Mouse (Mus musculus): ENCODE data around the gene Cdc45. TPM values are rescaled to one million over a fixed set of nuclear protein-coding genes. Genes with fewer than 3 reads are reported as not detected.

Cdc45 gene
- polyA plus RNA-seq, 1 experiment from 2014 or later = 4.8 TPM

DNA sequence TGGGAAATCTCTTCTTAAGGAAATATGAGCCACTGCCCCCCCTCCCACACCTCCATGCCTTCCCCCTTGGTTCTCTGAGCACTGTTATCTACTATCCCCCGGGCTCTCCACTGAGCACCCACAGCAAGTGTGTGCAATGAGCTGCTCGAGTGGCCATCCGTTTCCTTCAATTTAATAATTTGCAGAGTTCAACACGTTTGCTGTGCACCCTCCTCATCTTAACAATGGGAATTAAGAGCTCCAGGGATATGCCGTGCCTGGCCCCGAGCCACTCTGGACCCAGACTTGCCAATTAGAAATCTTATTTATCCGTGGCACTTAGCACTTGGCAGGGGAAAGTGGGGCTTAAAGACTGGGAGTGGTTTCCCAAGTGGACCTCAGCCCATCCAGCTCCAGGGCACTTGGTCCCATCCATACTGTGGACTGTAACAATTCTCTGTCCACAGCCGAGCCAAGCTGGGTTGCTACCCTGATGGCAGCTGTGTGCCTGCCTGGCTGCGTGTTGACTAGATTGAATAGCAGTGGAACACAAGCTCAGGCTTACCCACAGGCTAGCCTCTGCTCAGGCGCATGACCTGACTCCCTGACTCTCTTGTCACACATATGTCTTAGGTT, 59.8 kb downstream of the Cdc45 start:
- DNase-seq (ENCODE audit: low spot score) = peak; percentile 50
- Histone ChIP-seq H3K4me1 (ENCODE audit: insufficient read depth, low read depth, low read length) (peaks cover 8% of the 10 kb centered on the region; the same call in 1 of the 2 replicates), H3K4me2 (replicated peaks; ENCODE audit: low read depth, low read length) (no peak overlapping the region), H3K9ac (replicated peaks; ENCODE audit: low read depth) (no peak overlapping the region), H3K36me3 (ENCODE audit: insufficient read depth, low read length) (no peaks in the 10 kb centered on the region), H3K9me3 (ENCODE audit: low read length) (no peaks in the 10 kb centered on the region), H3K4me3 (ENCODE audit: low read depth, low read length) (no peak overlapping the region), H3K27ac (ENCODE audit: low read length) (no peak overlapping the region; the same call in 1 of the 2 replicates), H3K27me3 (replicated peaks; ENCODE audit: insufficient read depth, low read length) (no peaks in the 10 kb centered on the region)
- TF ChIP-seq CTCF (IDR thresholded peaks at IDR 0.05) (no peak), EP300 (IDR thresholded peaks at IDR 0.05) (0 out of 2 replicates have a peak, but pooled peaks have one; percentile 30)
- 45% methylated on average over 10 of the region's 10 CpGs for WGBS
- ATAC-seq = peak; percentile 78

DNA sequence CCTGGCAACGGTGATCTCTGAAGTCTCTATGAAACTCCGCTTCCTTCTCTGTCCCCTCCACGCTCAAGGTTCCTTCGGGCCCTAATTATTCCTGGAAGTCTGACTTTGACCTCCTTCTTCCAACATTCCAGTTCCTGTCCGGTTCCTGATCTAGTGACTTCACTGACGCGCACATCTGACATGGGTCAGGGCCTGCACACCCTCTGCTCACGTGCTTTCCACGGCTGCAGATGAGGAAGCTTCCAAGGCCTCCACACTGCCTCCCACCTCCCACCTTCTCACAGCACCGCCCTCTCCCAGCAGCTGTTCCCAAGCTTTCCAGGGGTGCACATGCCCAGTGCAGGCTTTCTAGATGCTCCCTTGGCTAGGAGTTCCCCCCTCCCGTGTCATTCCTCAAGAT, 60.7 kb downstream of the Cdc45 start:
- Histone ChIP-seq H3K9me3 (ENCODE audit: low read length) (no peaks in the 10 kb centered on the region), H3K4me2 (replicated peaks; ENCODE audit: low read depth, low read length) (no peak overlapping the region), H3K4me3 (ENCODE audit: low read depth, low read length) (no peak overlapping the region), H3K36me3 (ENCODE audit: insufficient read depth, low read length) (no peaks in the 10 kb centered on the region), H3K27ac (ENCODE audit: low read length) (no peak overlapping the region), H3K27me3 (replicated peaks; ENCODE audit: insufficient read depth, low read length) (no peaks in the 10 kb centered on the region), H3K9ac (replicated peaks; ENCODE audit: low read depth) (no peak overlapping the region), H3K4me1 (ENCODE audit: insufficient read depth, low read depth, low read length) (peaks cover 8% of the 10 kb centered on the region; the same call in 1 of the 2 replicates)
- ATAC-seq (peak; percentile 29), DNase-seq (ENCODE audit: low spot score) (no peak)
- TF ChIP-seq CTCF (IDR thresholded peaks at IDR 0.05) (no peak), EP300 (IDR thresholded peaks at IDR 0.05) (no peak)
- WGBS = 47% methylated on average over 11 of the region's 11 CpGs

DNA sequence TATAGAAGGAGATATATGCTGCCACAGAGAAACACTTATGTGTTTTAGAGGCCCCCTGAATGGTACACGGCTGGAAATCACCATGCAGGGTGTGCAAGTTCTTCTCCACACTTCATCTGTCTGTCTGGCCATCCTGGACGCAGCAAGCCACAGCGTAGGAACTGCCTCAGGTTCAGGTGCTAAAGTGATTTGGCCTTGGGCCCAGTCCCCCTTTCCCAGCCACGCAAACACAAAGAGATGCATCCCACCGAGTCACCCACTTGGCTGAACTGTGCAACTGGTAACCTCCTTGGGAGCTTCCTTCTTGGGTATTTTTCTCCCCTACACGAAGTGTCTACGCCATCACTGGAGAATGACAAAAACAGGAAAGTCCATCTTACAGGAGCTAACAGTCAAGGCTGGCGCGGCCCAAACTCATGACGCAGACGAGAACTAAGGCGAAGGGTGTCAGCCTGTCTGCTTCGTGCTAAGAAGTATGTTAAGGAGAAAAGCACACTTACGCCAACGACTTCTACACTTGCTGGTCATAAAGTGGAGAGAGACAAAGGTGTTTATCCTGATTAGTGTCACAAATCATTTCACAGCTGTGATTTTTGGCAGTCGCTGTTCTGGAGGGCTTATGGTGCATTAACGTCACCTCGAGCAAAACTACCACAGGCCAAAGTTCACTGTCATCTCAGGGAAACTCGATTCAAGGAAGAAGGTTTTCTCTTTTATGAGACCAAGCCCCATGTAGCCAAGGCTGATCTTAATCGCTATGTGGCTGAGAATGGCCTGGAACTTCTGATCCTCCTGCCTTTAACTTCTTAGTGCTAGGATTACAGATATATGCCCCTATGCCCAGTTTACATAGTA, 65.3 kb downstream of the Cdc45 start:
- 66% methylated on average over 20 of the region's 20 CpGs for WGBS
- DNase-seq (ENCODE audit: low spot score) = no peak

DNA sequence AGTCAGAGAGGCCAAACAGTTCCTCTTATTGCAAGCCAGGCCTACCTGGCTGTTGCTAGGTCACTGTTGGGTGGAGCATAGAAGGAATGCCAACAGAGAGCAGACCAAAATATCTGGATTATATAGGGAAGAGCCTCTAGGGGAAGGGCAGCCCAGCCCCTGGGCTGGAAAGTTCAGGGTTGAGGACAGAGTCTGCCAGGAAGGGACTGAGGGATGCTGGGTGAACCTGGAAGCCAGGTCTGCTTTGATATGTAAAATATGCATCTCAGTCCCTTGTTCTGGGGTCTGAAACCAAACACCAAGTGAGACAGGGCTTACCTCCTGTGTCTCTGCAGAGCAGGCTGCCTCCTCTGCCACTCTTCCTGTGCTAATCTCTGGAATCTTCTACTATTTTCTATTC, 73.5 kb downstream of the Cdc45 start:
- H3K27me3 ChIP-seq (replicated peaks; ENCODE audit: insufficient read depth, low read length) = no peaks in the 10 kb centered on the region
- no peak for TF ChIP-seq CTCF (IDR thresholded peaks at IDR 0.05)
- no peak for TF ChIP-seq EP300 (IDR thresholded peaks at IDR 0.05)

More for the DNA sequence above, 65.3 kb downstream of the Cdc45 start:
- TF ChIP-seq EP300 (IDR thresholded peaks at IDR 0.05) (no peak), CTCF (IDR thresholded peaks at IDR 0.05) (no peak)
- no peak overlapping the region for H3K4me3 ChIP-seq (ENCODE audit: low read depth, low read length)
- no peak overlapping the region for H3K4me2 ChIP-seq (replicated peaks; ENCODE audit: low read depth, low read length)
- no peak for ATAC-seq
- H3K36me3 ChIP-seq (ENCODE audit: insufficient read depth, low read length) = no peaks in the 10 kb centered on the region
- no peak overlapping the region for H3K27ac ChIP-seq (ENCODE audit: low read length)
- H3K9me3 ChIP-seq (ENCODE audit: low read length) = no peaks in the 10 kb centered on the region
- no peak overlapping the region for H3K9ac ChIP-seq (replicated peaks; ENCODE audit: low read depth)
- H3K27me3 ChIP-seq (replicated peaks; ENCODE audit: insufficient read depth, low read length) = no peaks in the 10 kb centered on the region
- no peaks in the 10 kb centered on the region for H3K4me1 ChIP-seq (ENCODE audit: insufficient read depth, low read depth, low read length)

DNA sequence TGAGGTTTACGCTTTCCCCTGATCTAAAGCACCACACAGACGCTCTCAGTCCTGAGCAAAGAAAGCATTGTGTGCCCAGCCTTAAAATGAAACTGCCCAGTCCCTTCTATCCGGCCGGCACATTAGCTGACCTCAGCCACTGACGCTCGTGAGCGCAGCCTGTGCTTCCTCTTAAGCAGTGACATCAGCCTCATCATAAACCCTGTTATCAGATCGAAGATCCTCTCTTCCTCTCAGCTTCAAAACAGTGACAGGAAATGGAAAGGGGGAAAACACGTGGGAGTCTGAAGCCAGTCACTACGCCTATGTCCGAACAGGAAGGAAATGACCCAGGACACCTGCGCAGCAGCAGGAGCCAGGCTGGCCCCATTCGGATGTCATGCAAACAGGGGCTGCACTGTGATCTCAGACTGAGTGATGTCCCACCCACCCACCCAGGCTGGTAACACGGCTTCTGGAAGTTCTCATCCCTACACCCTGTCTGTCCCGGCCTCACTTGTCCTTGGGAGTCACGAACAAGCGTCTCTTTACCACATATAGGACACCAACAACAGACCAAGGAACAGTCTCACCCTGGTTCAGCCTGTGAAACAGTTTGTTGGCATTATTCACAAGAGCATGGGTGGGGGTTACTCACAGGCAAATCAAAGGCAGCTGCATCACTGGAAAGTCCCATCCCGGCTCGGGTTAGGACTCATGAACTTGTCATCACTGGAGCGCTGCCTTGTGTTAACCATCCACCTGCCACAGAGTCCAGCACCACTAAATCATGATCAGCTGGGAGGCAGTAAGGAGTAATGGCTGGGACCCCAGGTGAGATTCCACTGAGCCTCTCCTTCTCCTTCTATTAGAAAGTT, 78.5 kb downstream of the Cdc45 start:
- peak; percentile 99 for TF ChIP-seq EP300 (IDR thresholded peaks at IDR 0.05)
- no peak for TF ChIP-seq CTCF (IDR thresholded peaks at IDR 0.05)
- peak; percentile 92 for ATAC-seq

More for the DNA sequence above, 73.5 kb downstream of the Cdc45 start:
- ATAC-seq (no peak), DNase-seq (ENCODE audit: low spot score) (no peak)
- Histone ChIP-seq H3K4me2 (replicated peaks; ENCODE audit: low read depth, low read length) (no peak overlapping the region), H3K4me1 (ENCODE audit: insufficient read depth, low read depth, low read length) (no peaks in the 10 kb centered on the region), H3K9ac (replicated peaks; ENCODE audit: low read depth) (no peak overlapping the region), H3K36me3 (ENCODE audit: insufficient read depth, low read length) (no peaks in the 10 kb centered on the region), H3K27ac (ENCODE audit: low read length) (no peak overlapping the region), H3K4me3 (ENCODE audit: low read depth, low read length) (no peak overlapping the region), H3K9me3 (ENCODE audit: low read length) (no peaks in the 10 kb centered on the region)

More for the DNA sequence above, 78.5 kb downstream of the Cdc45 start:
- peak; percentile 85 for DNase-seq (ENCODE audit: low spot score)
- Histone ChIP-seq H3K27ac (ENCODE audit: low read length) (peak overlapping the region; percentile 66), H3K4me3 (ENCODE audit: low read depth, low read length) (no peak overlapping the region), H3K4me2 (replicated peaks; ENCODE audit: low read depth, low read length) (peak overlapping the region; percentile 27; the same call in 1 of the 2 replicates), H3K9me3 (ENCODE audit: low read length) (no peaks in the 10 kb centered on the region), H3K9ac (replicated peaks; ENCODE audit: low read depth) (no peak overlapping the region), H3K27me3 (replicated peaks; ENCODE audit: insufficient read depth, low read length) (no peaks in the 10 kb centered on the region), H3K36me3 (ENCODE audit: insufficient read depth, low read length) (no peaks in the 10 kb centered on the region), H3K4me1 (ENCODE audit: insufficient read depth, low read depth, low read length) (peaks cover 4% of the 10 kb centered on the region; the same call in 1 of the 2 replicates)
- WGBS = 34% methylated on average over 20 of the region's 20 CpGs
